Mouse (Mus musculus) myocyte (in vitro differentiated cells): Measurements from ENCODE around the gene Cx3cl1. TPM values are rescaled to one million over a fixed set of nuclear protein-coding genes. Genes with fewer than 3 reads are reported as not detected.
A peak's percentile ranks its signal among the peaks of the same experiment; 100 is the strongest.

Experiments
- H3K27me3 ChIP-seq: one replicate; pipeline ENCODE4 v1.6.1; 2011; ENCODE audit not compliant: control insufficient read depth, insufficient read depth, insufficient read length
- H3K36me3 ChIP-seq: one replicate; pipeline ENCODE4 v1.6.1; 2011; ENCODE audit not compliant: control insufficient read depth, insufficient read depth
- H3K4me2 ChIP-seq: one replicate; pipeline ENCODE4 v1.6.1; 2011; ENCODE audit warnings: low read depth, control low read depth
- H3K4me3 ChIP-seq: one replicate; pipeline ENCODE4 v1.5.1; 2011; ENCODE audit warnings: mild to moderate bottlenecking, control low read depth, moderate library complexity
- H3K79me2 ChIP-seq: one replicate; pipeline ENCODE4 v1.6.1; 2011; ENCODE audit not compliant: control insufficient read depth, insufficient read depth
- H3ac ChIP-seq: one replicate; pipeline ENCODE4 v1.6.1; 2011; ENCODE audit not compliant: control insufficient read depth, insufficient read length
- CEBPB ChIP-seq: IDR thresholded peaks from 2 replicates; pipeline ENCODE4 v1.6.1; 2011; ENCODE audit warnings: mild to moderate bottlenecking, moderate library complexity; ENCODE audit not compliant: poor library complexity, insufficient read depth, severe bottlenecking
- E2F4 ChIP-seq: IDR thresholded peaks from one replicate; pipeline ENCODE4 v1.6.1; 2011; ENCODE audit warnings: mild to moderate bottlenecking, control low read depth, moderate library complexity; ENCODE audit not compliant: insufficient read depth
- MAX ChIP-seq: IDR thresholded peaks from one replicate; pipeline ENCODE4 v1.6.1; 2011; ENCODE audit warnings: low read depth, mild to moderate bottlenecking, control low read depth
- MYOD1 ChIP-seq, 3 experiments: IDR thresholded peaks; one replicate each; pipeline ENCODE4 v1.6.1; 2011; ENCODE audit warnings: control low read depth in 2 of 3, low read depth in 2 of 3, mild to moderate bottlenecking in 2 of 3, moderate library complexity in 1 of 3; ENCODE audit not compliant: insufficient read length in 2 of 3, control insufficient read depth in 1 of 3
- MYOG ChIP-seq, 3 experiments: IDR thresholded peaks; one replicate each; pipeline ENCODE4 v1.6.1; 2011; ENCODE audit warnings: control low read depth in 2 of 3, low read depth in 2 of 3, mild to moderate bottlenecking in 2 of 3; ENCODE audit not compliant: insufficient read length in 2 of 3, control insufficient read depth in 1 of 3, insufficient read depth in 1 of 3
- POLR2A ChIP-seq: IDR thresholded peaks from one replicate; pipeline ENCODE4 v1.6.1; 2011; ENCODE audit warnings: low read depth, mild to moderate bottlenecking, control low read depth, moderate library complexity; ENCODE audit not compliant: insufficient read length
- POLR2AphosphoS2 ChIP-seq: IDR thresholded peaks from one replicate; pipeline ENCODE4 v1.6.1; 2011; ENCODE audit warnings: low read depth, control low read depth; ENCODE audit not compliant: insufficient read length
- REST ChIP-seq: IDR thresholded peaks from one replicate; pipeline ENCODE4 v1.6.1; 2011; ENCODE audit warnings: mild to moderate bottlenecking, control low read depth, moderate library complexity; ENCODE audit not compliant: insufficient read depth, insufficient read length
- SRF ChIP-seq: IDR thresholded peaks from one replicate; pipeline ENCODE4 v1.6.1; 2011; ENCODE audit warnings: low read depth; ENCODE audit not compliant: control insufficient read depth, insufficient read length
- TCF12 ChIP-seq: IDR thresholded peaks from one replicate; pipeline ENCODE4 v1.6.1; 2011; ENCODE audit warnings: mild to moderate bottlenecking, control low read depth; ENCODE audit not compliant: poor library complexity, insufficient read depth, severe bottlenecking
- TCF3 ChIP-seq: IDR thresholded peaks from one replicate; pipeline ENCODE4 v1.6.1; 2011; ENCODE audit warnings: low read depth, control low read depth; ENCODE audit not compliant: insufficient read length
- USF1 ChIP-seq: IDR thresholded peaks from one replicate; pipeline ENCODE4 v1.6.1; 2011; ENCODE audit warnings: low read depth, mild to moderate bottlenecking, control low read depth, moderate library complexity
- polyA plus RNA-seq: library from polyadenylated mRNA; unstranded; fragments of >200 nt; fragmentation: generic; extraction: Trizol; gene quantifications from one replicate; pipeline ENCODE4 v1.2.1, GENCODE M21; 2012; ENCODE audit warnings: missing spikeins

Gene Cx3cl1
- polyA plus RNA-seq, 1 experiment, result 8.3 TPM

- Histone ChIP-seq H3ac (no peak overlapping the region), H3K4me2 (no peak overlapping the region), H3K36me3 (no peaks in the 10 kb centered on the region), H3K4me3 (no peak overlapping the region), H3K27me3 (no peaks in the 10 kb centered on the region), H3K79me2 (no peaks in the 10 kb centered on the region)
- TF ChIP-seq E2F4 (no peak), POLR2A (no peak), MYOD1 (IDR thresholded peaks at IDR 0.05; ENCODE audit: control insufficient read depth in 1 of 3, insufficient read length in 2 of 3, low read depth in 2 of 3) (no peak), REST (no peak), TCF3 (no peak), SRF (no peak), MAX (no peak), CEBPB (no peak), USF1 (no peak), MYOG (IDR thresholded peaks at IDR 0.05; ENCODE audit: control insufficient read depth in 1 of 3, insufficient read depth in 1 of 3, insufficient read length in 2 of 3, low read depth in 2 of 3) (no peak), POLR2AphosphoS2 (no peak), TCF12 (no peak)
Observed at GRCm38 (mm10) chr8:94802375-94802774, 30.6 kb downstream of the Cx3cl1 start.

GRCm38 (mm10) chr8:94803551-94803950 is 31.7 kb downstream of the Cx3cl1 start:
- no peak overlapping the region for H3K4me3 ChIP-seq
- H3K4me2 ChIP-seq, result no peak overlapping the region
- no peak overlapping the region for H3ac ChIP-seq
- H3K79me2 ChIP-seq, result no peaks in the 10 kb centered on the region
- no peak for TF ChIP-seq SRF
- TF ChIP-seq MYOD1 (IDR thresholded peaks at IDR 0.05; ENCODE audit: control insufficient read depth in 1 of 3, insufficient read length in 2 of 3, low read depth in 2 of 3), result no peak
- no peak for TF ChIP-seq REST
- no peak for TF ChIP-seq E2F4
- no peak for TF ChIP-seq POLR2AphosphoS2
- no peak for TF ChIP-seq CEBPB
- no peak for TF ChIP-seq MAX
- TF ChIP-seq MYOG (IDR thresholded peaks at IDR 0.05; ENCODE audit: control insufficient read depth in 1 of 3, insufficient read depth in 1 of 3, insufficient read length in 2 of 3, low read depth in 2 of 3), result no peak
- no peak for TF ChIP-seq TCF3
- no peak for TF ChIP-seq POLR2A
- TF ChIP-seq USF1, result no peak
- TF ChIP-seq TCF12, result no peak
- H3K27me3 ChIP-seq, result no peaks in the 10 kb centered on the region
- no peaks in the 10 kb centered on the region for H3K36me3 ChIP-seq

- no peak overlapping the region for H3K4me3 ChIP-seq
- no peaks in the 10 kb centered on the region for H3K36me3 ChIP-seq
- H3ac ChIP-seq, result no peak overlapping the region
- no peaks in the 10 kb centered on the region for H3K27me3 ChIP-seq
- no peak for TF ChIP-seq TCF12
- no peaks in the 10 kb centered on the region for H3K79me2 ChIP-seq
- H3K4me2 ChIP-seq, result no peak overlapping the region
Observed at GRCm38 (mm10) chr8:94804546-94805340, 32.9 kb downstream of the Cx3cl1 start.

GRCm38 (mm10) chr8:94805811-94806210 is 34.0 kb downstream of the Cx3cl1 start:
- no peak for TF ChIP-seq SRF
- TF ChIP-seq E2F4, result no peak
- no peak for TF ChIP-seq REST
- peak in 1 of 3 experiments; percentile 9 for TF ChIP-seq MYOG (IDR thresholded peaks at IDR 0.05; ENCODE audit: control insufficient read depth in 1 of 3, insufficient read depth in 1 of 3, insufficient read length in 2 of 3, low read depth in 2 of 3)
- TF ChIP-seq USF1, result no peak
- peak in 2 of 3 experiments; percentile 45 to 76 for TF ChIP-seq MYOD1 (IDR thresholded peaks at IDR 0.05; ENCODE audit: control insufficient read depth in 1 of 3, insufficient read length in 2 of 3, low read depth in 2 of 3)

GRCm38 (mm10) chr8:94807506-94807905 is 35.7 kb downstream of the Cx3cl1 start:
- H3K4me2 ChIP-seq, result no peak overlapping the region
- TF ChIP-seq MYOG (IDR thresholded peaks at IDR 0.05; ENCODE audit: control insufficient read depth in 1 of 3, insufficient read depth in 1 of 3, insufficient read length in 2 of 3, low read depth in 2 of 3) (no peak), MYOD1 (IDR thresholded peaks at IDR 0.05; ENCODE audit: control insufficient read depth in 1 of 3, insufficient read length in 2 of 3, low read depth in 2 of 3) (no peak), E2F4 (no peak), TCF12 (no peak), USF1 (no peak), REST (no peak)
- H3K4me3 ChIP-seq, result no peak overlapping the region
- H3K79me2 ChIP-seq, result no peaks in the 10 kb centered on the region
- no peaks in the 10 kb centered on the region for H3K36me3 ChIP-seq
- no peaks in the 10 kb centered on the region for H3K27me3 ChIP-seq
- H3ac ChIP-seq, result no peak overlapping the region

More at GRCm38 (mm10) chr8:94805811-94806210, 34.0 kb downstream of the Cx3cl1 start:
- Histone ChIP-seq H3ac (no peak overlapping the region), H3K36me3 (no peaks in the 10 kb centered on the region), H3K4me3 (no peak overlapping the region), H3K79me2 (no peaks in the 10 kb centered on the region), H3K4me2 (no peak overlapping the region), H3K27me3 (no peaks in the 10 kb centered on the region)
